Mouse (Mus musculus) T-helper 2 cell (primary cell): ENCODE data around the gene Btbd9.

Experiments
- in situ Hi-C: fragments of 300-600 bp; cut with MboI, MseI; formaldehyde crosslinking; loops from one replicate; pipeline ENCODE4 v1.15.1; 2025; ENCODE audit warnings: high pct_unique_total_duplicates

The Btbd9 gene

DNA sequence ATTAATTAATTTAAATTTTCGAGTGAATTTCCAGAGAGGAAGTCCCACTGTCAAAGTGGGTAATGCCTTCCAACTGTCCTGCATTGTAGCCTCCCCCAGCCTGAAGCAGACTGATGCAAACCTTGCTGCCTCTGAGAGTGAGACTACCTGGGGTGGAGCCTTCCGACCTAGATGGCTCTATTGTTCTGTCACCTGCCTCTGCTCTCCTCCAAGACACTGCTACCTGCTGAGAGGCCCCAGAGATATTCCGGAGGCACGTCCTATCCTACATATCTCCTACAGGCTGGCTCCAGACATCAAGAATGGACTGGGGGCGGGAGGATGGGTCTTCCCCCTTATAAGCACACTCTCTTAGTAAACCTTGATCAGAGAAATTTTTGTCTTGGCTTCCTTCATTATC is 22.0 kb upstream of the Btbd9 start:
- in situ Hi-C loops = no loop called here

DNA sequence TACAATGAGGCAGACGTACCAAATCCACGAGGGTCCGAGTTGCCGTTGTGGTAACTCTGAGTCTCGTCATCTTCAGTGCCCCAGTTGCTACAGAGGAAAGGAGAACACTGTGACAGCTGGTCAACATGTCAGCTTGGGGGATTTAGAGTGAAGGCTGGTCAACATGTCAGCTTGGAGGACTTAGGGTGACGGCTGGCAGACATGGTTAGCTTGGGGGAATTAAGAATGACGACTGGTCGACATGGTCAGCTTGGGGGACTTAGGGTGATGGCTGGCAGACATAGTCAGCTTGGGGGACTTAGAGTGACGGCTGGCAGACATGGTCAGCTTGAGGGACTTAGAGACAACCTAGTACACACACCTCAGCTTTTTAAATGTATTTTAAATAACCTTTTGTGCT is 21.5 kb upstream of the Btbd9 start:
- in situ Hi-C loops = no loop called here

DNA sequence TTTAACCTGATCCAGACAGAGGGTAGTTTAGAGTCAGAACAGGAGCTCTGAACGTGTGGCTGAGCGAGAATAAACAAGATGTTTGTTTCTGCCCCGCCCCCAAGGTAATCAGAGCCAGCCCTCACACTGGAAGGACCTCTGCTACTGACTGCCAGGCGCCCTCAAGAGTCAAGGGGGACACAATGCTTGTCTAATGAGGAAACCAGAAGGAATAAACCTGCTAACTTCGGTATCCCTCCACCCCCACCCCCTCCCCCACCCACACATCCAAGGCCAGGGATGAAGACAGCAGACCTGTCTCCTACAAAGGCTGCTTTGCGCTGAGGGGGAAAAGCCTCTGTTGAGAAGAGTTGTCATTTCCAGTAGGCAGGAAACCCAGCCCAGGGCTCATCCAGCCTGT is 18.6 kb upstream of the Btbd9 start:
- in situ Hi-C loops = no loop called here

DNA sequence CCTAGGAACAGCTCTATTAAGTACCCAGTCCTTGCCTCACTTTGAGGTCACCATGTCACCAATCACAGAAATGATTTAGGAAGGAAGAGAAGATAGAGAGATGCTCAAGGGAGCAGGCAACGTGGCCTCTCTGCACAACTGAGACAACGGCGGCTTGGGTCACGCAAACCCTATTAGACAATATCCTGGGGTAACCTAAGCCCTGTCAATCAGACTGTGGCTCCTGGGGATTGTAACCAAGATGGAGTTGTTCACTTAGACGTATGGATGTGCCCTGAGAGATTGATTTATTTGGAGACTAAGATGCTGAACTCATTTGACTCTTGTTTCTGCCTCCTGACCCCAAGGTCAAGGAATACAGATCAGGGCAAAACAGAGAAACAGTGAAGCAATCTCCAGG is 18.1 kb upstream of the Btbd9 start:
- in situ Hi-C loops = no loop called here

DNA sequence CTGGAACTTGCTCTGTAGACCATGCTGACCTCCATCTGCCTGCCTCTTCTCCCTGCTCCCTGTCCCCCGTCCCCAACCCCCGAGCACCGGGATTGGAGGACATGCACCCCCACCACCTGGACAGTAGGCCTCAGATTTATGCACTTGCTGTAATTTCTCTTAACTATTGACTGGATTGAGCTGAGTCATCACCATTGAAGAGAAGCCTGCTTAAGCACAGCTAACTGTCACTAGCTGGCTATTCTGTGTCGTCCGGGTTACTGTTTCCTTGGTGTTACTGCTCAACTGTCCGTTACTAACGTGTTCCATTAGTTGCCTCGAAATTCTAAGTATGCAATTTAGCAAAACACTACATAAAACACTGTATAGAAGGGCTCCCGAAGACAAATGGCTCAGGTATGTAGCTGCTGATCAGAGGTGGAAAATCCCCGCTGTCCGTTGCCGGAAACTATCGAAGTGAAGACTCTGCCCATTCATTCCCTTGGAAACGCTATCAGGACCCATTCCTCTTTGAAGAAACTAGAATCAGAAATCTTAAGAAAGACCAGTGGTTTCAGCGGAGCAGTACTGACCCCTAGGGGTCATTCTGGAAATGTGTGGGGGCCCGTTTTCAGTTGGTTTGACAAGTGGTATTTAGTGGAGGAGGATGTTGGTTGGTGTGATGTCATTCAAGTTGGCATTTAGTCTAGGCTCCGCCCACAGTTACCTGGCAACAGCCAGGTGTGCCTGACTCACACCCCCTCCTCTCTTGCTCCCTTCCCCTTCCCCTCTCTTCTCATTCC is 14.3 kb upstream of the Btbd9 start:
- in situ Hi-C loops = no loop called here

DNA sequence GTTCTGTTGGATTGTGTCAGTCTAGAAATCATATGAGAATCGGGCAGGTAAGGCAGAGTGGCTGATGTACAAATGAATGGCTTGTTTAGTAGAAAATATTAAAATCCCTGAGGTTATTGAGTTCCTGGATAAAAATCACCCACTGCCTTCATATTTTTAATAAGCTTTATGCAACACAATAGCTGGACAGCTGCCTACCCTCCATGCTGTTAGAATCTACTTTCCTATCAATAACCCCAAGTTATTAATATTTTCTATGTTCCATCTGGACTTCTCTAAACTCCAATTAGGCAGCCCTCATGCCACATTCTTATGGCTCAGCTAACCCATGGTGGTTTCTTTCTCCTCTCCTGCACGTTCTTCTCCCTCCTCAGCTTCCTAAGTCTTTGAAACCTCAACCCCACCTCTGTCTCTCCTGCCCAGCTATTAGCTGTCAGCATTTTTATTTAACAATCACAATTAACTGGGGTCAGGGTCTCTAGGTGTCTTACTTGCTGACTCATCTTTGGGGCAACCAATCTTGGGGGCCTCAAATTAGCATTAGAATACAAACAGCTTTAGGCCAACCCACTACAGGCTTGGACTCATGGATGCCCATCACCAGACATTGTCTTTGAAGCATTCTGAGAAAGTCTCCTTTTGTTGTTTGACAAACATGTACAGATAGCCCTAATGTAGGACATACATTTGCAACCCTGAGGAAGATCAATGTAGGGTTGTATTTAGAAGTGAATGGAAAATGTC is 7.1 kb upstream of the Btbd9 start:
- in situ Hi-C loops = no loop called here

DNA sequence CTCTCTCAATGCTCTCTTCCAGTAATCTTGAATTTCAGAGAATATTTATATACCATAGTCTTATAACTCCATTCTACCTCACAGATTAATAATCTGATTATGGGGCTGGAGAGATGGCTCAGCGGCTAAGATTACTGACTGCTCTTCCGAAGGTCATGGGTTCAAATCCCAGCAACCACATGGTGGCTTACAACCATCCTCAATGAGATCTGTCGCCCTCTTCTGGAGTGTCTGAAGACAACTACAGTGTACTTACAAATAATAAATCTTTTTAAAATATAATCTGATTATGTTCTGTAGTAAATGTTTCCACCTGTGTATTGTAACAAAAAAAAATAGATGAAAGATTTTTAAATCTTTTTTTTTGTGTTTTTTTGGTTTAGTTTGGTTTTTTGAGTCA is 6.0 kb upstream of the Btbd9 start:
- in situ Hi-C loops = no loop called here

DNA sequence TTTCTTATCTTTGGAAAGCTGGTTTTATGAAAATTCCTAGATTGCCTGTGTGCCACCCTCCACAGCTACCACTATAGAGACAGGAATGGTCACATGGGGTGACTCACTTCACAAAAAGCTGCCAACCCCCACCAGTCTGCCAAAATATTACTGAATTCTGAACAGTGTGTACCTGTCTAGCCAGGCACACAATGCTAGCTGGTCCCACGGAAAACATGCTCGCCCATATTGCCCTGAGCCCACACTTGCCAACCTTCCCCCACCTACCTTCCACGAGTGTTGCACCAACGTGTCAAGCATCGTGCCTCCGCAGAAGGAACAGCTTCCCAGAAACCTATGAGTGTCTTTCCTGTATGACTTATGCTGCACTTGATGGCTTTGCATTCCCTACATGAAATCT is 4.9 kb upstream of the Btbd9 start:
- in situ Hi-C loops = no loop called here

DNA sequence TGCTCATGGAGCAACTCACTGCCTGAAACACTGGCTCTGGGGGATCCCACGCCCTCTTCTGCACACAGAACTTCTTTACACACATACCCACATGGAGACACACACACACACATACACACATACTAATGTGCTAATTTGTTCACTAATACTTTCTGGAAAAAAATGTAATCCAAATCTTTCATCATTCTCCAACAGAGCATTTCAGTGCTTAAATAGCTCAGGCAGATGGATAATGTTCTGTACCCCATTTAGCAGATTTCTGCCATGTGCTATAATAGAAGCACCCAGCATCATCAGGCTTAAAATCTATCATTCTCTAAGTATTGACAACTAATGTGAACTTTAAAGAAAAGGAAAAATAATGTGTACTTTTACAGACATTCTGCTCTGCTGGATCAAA is 4.5 kb upstream of the Btbd9 start:
- in situ Hi-C loops = no loop called here

DNA sequence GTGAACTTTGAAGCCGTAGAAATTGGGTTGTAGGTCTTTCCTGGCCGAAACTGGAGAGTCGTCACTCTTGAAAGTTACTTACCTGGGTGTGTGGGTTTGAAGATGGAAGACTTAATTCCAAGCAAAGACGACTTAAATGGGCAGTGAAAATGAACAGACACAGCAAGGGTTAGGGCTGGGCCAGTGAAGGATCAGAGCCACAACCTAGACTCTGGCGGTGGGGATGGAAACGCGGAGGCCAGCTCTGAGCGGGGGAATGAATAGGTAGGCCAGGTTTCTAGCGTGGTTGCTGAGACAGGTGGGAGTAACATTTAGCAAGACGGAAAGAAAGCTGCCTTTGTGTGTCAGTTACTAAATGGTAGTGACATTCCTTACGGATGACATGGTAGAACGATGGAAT is 658 bp upstream of the Btbd9 start:
- in situ Hi-C loops = no loop called here

DNA sequence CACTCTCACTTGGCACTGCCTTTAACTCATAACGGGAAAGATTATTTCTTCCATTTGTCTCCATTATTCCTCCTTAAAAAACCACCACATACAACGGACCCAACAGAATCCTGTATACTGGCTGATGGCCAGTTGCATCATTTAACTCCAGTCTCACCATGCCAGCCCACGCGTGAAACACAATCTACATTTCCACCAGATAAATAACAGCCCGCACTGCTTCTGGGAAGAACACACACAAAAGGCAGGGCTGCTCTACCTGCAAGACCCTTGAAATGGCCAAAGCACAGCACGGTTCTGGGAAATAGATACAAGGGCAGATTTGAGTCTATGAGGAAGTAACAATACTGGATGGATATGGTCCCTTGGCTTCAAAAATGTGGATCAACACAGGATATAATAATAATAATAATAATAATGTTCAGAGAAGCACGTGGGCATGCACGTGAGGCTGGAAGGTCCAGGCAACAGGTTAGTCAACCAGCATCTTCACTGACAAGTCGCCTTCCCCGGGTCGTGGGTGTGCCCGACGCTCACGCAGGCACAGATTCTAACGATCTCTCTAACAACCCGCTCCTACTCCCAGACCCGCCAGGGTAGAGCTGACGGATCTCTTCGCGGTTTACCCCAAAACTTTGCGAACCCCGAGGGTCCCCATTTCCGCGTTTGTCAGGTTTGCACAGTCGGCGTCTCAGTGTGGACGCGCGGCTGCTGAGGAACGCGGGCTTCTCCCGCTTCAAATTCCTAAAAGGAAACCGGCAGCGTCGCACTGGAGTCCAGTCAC is 975 bp downstream of the Btbd9 start:
- in situ Hi-C loops = no loop called here

DNA sequence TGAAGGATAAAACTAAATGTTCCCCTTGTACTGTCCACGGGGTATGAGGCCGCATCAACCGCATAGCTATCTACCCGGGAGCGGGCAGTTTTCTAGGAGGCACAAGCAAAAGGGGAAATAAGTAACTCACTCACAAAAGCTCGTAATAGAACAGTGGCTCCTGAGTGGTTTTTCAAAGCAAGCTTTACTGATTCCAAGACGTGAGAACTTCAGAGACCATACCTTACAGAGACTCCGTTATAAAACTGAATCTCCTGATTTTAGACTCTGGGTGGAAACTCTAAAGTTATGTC is 1.6 kb downstream of the Btbd9 start:
- in situ Hi-C loops = no loop called here

DNA sequence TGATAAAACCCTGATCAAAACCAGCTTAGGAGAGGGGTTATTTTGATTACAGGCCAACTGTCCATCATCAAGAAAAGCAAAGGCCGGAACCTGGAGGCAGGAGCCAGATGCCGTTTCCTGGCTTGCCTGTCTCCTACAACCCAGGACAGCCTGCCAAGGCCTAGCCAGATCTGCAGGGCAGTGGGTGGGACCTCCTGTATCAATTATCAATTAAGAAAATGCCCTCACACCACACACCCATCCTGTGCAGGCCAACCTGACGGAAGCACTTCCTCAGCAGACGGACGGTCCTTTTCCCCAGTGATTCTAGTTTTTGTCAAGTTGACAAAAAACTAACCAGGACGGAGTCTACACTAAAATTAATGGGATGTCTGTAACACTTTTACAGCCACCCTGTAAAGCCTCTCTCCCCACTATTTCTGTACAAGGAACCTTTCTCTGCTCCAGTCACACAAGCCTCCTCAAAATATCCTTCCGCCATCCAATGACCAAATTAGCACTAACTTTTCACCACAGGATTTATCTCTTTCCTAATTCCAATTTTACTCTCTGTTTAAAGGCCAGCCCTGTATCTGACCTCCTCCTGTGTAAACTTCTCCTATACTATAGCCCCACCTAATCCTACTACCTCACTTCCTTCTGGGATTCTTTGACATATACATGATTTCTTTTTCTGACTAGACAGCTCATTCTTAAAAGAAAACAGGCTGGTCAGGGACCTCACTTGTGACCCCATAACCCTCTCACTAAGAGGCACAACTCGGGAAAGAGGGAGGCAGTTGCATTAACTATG is 2.1 kb downstream of the Btbd9 start:
- in situ Hi-C loops = no loop called here

DNA sequence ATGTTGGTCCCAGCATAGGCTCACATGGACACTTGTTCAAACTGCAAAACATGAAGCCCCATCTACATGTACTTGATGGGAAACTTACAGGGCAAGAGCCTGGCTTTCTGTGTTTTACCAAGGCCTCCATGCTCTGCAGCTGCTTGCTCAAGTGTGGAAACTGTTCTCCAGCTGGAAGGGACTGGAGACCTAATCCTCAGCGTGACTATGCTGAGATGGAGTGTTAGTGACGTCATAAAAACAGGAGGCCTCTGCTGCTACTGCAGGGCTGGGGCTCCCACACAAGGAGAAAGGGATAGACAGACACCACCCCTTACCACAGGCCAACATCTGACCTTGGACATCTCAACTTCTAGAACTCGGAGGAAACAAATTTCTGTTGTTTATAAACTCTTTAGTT is 5.3 kb downstream of the Btbd9 start:
- in situ Hi-C loops = no loop called here

DNA sequence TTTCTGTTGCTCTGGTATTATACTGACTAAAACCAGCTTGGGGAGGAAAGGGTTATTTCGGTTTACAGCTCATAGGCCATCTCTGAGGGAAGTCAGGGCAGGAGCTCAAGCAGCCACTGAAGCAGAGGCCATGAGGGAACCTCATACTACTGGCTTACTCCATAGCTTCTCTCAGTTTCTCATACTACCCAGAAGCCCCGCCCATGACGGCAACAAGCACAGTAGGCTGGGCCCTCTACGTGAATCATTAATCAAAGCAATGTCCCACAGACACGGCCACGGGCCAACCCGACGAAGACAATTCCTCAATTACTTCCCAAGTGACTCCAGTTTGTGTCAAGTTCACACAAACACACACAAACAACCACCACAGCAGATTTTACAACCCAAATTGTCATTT is 6.1 kb downstream of the Btbd9 start:
- in situ Hi-C loops = no loop called here

DNA sequence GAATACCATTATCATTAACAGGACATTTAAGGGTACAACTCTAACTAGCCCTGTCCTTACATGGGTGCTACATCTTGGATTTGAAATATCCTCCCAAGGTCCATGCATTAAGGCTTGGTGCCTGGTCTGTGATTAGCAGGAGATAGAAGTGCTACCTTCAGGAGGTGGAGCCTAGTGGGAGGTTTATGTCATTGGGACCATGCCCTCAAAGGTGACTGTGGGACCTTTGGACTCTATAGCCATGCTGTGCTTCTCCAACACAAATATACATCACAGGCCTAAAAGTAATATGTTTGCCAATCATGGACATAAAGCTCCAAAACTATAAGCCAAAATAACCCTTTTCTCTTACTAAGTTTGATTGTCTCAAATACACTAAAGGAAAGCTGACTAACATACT is 7.8 kb downstream of the Btbd9 start:
- in situ Hi-C loops = no loop called here

DNA sequence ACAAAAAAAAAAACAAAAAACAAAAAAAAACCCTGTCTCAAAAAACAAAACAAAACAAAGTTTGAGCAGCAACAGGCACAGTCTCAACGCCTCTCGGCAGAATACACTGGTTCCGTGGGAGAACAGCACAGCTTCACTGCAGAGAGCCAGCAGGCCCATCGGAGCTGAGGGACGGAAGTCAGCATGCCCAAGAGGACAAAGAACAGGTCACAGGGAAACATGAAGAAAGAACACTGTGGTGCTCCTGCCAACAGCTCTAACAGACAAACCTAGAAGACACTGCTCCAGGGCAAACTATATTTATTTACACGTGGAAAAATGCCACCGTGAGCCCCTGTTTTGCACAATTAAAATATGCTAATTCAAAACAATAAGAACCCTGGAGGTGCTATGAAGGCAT is 11.3 kb downstream of the Btbd9 start:
- in situ Hi-C loops = no loop called here

DNA sequence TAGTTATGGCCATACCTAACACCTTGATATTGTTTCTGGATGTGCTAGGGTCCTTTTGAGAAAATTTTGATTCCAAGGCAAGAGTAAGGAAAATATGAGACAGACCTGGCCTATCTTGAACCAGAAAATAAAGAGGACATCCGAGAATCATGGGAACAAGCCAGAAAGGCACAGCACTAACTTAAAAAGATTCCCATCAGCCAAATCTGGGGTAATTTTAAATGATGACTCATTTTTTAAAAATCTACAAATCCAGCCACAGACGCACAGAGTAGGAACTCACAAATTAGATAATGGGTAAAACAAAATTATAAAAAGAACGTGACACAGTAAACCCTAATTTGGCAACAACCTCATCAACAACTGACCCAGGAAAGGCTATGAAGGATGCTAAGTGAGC is 11.9 kb downstream of the Btbd9 start:
- in situ Hi-C loops = no loop called here

DNA sequence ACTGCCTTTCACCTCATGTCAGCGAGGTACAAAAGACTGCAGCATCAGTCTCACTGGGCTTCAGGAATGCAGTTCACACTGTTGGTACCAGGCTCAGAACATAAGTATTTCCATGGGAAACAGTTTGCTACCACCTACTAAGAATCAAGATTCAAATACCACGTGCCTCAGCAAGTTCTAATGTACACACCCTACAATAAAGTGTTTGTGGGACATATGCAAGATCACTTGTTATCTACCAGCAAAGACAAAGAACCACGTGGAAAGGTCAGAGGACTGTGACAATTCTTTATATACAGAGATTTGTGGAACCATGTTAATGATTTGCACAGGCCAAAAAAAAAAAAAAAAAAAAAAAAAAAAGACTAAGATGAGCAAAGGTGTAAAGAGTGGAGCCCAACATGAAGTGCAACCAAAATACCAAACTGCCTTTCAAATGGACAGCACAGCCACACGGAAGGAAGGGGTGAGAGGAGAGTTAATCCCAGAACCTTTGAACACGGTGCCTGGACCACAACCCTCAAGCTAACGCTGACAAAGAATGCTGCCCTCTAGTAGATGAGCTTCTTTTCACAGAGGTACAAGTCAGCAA is 12.7 kb downstream of the Btbd9 start:
- in situ Hi-C loops = no loop called here

DNA sequence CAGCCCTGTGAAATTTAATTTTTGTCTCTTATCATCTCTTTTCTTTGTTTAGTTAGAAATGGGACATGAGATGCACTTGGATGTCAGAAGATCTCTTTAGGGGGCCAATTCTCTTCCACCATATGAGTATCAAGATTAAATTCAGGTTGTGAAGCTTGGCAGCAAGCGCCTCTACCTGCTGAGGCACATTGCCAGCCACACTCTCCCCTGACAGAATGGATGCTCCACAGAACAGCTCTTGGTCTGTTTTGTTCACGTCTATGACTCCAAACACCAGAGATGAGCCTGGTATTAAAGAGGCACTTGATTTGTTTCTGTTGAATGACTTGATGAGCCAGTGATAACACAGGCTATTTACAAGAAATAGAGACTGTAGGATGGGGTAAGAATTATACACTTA is 13.5 kb downstream of the Btbd9 start:
- in situ Hi-C loops = no loop called here

DNA sequence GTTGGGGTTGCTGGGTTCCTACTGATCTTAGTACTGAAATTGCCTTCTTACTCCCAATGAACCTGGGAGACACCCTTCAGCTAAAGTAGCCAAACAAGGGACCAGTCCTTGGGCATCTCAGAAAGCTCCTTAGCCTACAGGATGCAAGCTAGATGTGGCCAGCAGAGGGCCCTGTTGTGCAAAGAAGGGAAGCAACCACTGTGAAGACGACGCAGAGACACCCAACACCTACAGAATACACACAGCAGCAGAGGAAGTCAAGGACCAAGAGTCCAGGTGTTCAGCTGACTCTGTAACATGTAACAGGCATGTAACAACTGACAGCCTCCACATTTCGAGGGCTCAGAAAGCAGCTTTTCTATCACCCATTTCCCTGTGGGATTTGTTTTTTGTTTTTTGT is 16.8 kb downstream of the Btbd9 start:
- in situ Hi-C loops = loop anchor here (5.0 kb wide), 1 partner anchor 123 kb away; no protein-coding TSS in a partner anchor

DNA sequence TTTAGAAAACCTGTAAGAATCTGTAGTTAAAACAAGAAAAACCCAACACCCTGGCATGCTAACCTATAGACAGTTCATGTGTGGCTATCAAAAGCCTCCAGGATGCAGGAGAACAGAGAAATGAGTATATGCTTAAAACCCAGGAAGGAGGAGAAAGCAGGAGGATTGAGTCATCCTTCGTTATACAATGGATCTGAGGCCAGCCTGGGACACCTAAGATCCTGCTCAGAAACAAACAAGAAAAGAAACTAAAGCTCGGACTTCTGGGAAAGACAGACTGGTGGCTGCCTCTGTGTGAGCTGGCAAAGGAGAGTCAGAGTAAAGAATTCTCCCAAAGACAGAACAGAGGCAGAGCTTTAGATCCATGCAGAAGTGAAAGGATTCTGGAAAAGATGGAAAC is 17.7 kb downstream of the Btbd9 start:
- in situ Hi-C loops = loop anchor here (5.0 kb wide), 1 partner anchor 124 kb away; no protein-coding TSS in a partner anchor
